Mouse (Mus musculus) heart, embryonic 16.5 days (tissue): ENCODE measurements around the gene Tln2. TPM values are rescaled to one million over a fixed set of nuclear protein-coding genes. Genes with fewer than 3 reads are reported as not detected.

Experiments used
- ATAC-seq: fragments of 200-750 bp; cut with Nextera tagmentation; replicated peaks from 2 replicates; pipeline ENCODE4 v1.8.0; 2017; ENCODE audit warnings: moderate number of reproducible peaks; ENCODE audit not compliant: insufficient read depth, low FRiP score; ENCODE audit errors: extremely low read depth
- H3K27ac ChIP-seq: fragments of 300-500 bp; sonication (generic); 2 replicates; pipeline ENCODE4 v1.5.1; 2014; ENCODE audit warnings: mild to moderate bottlenecking, low read length, control low read depth, moderate library complexity
- H3K27me3 ChIP-seq: fragments of 300-500 bp; sonication (generic); 2 replicates; pipeline ENCODE4 v1.6.1; 2014; ENCODE audit warnings: low read length, mixed read lengths; ENCODE audit not compliant: control insufficient read depth, insufficient read depth
- H3K36me3 ChIP-seq: fragments of 300-500 bp; sonication (generic); 2 replicates; pipeline ENCODE4 v1.6.1; 2014; ENCODE audit not compliant: control insufficient read depth, insufficient read depth
- H3K4me1 ChIP-seq: fragments of 300-500 bp; sonication (generic); 2 replicates; pipeline ENCODE4 v1.6.1; 2014; ENCODE audit warnings: low read length, mixed read lengths; ENCODE audit not compliant: control insufficient read depth, insufficient read depth
- H3K4me2 ChIP-seq: fragments of 300-500 bp; sonication (generic); 2 replicates; pipeline ENCODE4 v1.6.1; 2014; ENCODE audit warnings: low read depth, mild to moderate bottlenecking, control low read depth, low read length
- H3K4me3 ChIP-seq: fragments of 300-500 bp; sonication (generic); 2 replicates; pipeline ENCODE4 v1.5.1; 2014; ENCODE audit warnings: mild to moderate bottlenecking, control low read depth, low read length
- H3K9ac ChIP-seq: fragments of 300-500 bp; sonication (generic); 2 replicates; pipeline ENCODE4 v1.6.1; 2014; ENCODE audit warnings: low read length, control low read depth
- H3K9me3 ChIP-seq: fragments of 300-500 bp; sonication (generic); replicated peaks from 2 replicates; pipeline ENCODE4 v1.6.1; 2016; ENCODE audit warnings: low read length; ENCODE audit not compliant: control insufficient read depth
- WGBS: fragments of 180-500 bp; shearing (Covaris S2); extraction: QIAGEN DNeasy Blood & Tissue Kit; methylation state at CpG from one replicate; pipeline ENCODE4 v1.1.7; 2014; 5-methylcytosine and 5-hydroxymethylcytosine counted together
- polyA plus RNA-seq: library from polyadenylated mRNA; unstranded; fragments of >200 nt; fragmentation: Nextera tagmentation; extraction: Ambion mirVana; gene quantifications from 2 replicates; pipeline ENCODE4 v1.2.1, GENCODE M21; 2015

Tln2 gene
- polyA plus RNA-seq, 1 experiment from 2014 or later, result 51.5 TPM

GRCm38 (mm10) chr9:67187182-67187581 lies 372.3 kb downstream of the Tln2 start:
- 66% methylated on average over 4 of the region's 4 CpGs for WGBS
- Histone ChIP-seq H3K4me1 (no peaks in the 10 kb centered on the region), H3K4me3 (no peak overlapping the region)

GRCm38 (mm10) chr9:67184556-67184955 lies 374.9 kb downstream of the Tln2 start:
- no peak for ATAC-seq
- H3K27ac ChIP-seq, result no peak overlapping the region
- 0 out of 2 replicates have a peak, but pooled peaks cover 6% of the 10 kb centered on the region for H3K9me3 ChIP-seq
- 75% methylated on average over 2 of the region's 2 CpGs for whole genome bisulfite sequencing
- no peaks in the 10 kb centered on the region for H3K27me3 ChIP-seq
- no peaks in the 10 kb centered on the region for H3K36me3 ChIP-seq
- no peaks in the 10 kb centered on the region for H3K4me1 ChIP-seq
- no peak overlapping the region for H3K4me2 ChIP-seq
- H3K9ac ChIP-seq, result no peak overlapping the region
- H3K4me3 ChIP-seq, result no peak overlapping the region

More at GRCm38 (mm10) chr9:67187182-67187581, 372.3 kb downstream of the Tln2 start:
- no peak for ATAC-seq
- Histone ChIP-seq H3K27ac (no peak overlapping the region), H3K36me3 (no peaks in the 10 kb centered on the region), H3K9me3 (0 out of 2 replicates have a peak, but pooled peaks cover 3% of the 10 kb centered on the region), H3K27me3 (no peaks in the 10 kb centered on the region), H3K4me2 (no peak overlapping the region), H3K9ac (no peak overlapping the region)

- H3K36me3 ChIP-seq, result no peaks in the 10 kb centered on the region
- ATAC-seq, result no peak
- WGBS, result 83% methylated on average over 2 of the region's 2 CpGs
- H3K4me3 ChIP-seq, result no peak overlapping the region
- H3K4me2 ChIP-seq, result no peak overlapping the region
- no peaks in the 10 kb centered on the region for H3K27me3 ChIP-seq
- no peak overlapping the region for H3K27ac ChIP-seq
- H3K4me1 ChIP-seq, result peaks cover 3% of the 10 kb centered on the region; the same call in 1 of the 2 replicates
- 0 out of 2 replicates have a peak, but pooled peaks cover 6% of the 10 kb centered on the region for H3K9me3 ChIP-seq
- no peak overlapping the region for H3K9ac ChIP-seq
These were observed 376.0 kb downstream of the Tln2 start for GRCm38 (mm10) chr9:67183520-67183919.

GRCm38 (mm10) chr9:67182006-67182405 lies 377.5 kb downstream of the Tln2 start:
- Histone ChIP-seq H3K36me3 (no peaks in the 10 kb centered on the region), H3K9ac (no peak overlapping the region), H3K4me1 (peaks cover 3% of the 10 kb centered on the region; the same call in 1 of the 2 replicates), H3K9me3 (0 out of 2 replicates have a peak, but pooled peaks cover 3% of the 10 kb centered on the region), H3K4me2 (no peak overlapping the region), H3K4me3 (no peak overlapping the region), H3K27me3 (no peaks in the 10 kb centered on the region), H3K27ac (no peak overlapping the region)
- ATAC-seq, result no peak
- WGBS, result 43% methylated on average over 6 of the region's 6 CpGs

- H3K36me3 ChIP-seq, result no peaks in the 10 kb centered on the region
- H3K4me3 ChIP-seq, result no peak overlapping the region
- no peak overlapping the region for H3K27ac ChIP-seq
- WGBS, result 85% methylated on average over 1 of the region's 1 CpGs
- H3K4me2 ChIP-seq, result no peak overlapping the region
- H3K9me3 ChIP-seq, result 0 out of 2 replicates have a peak, but pooled peaks cover 5% of the 10 kb centered on the region
- peaks cover 3% of the 10 kb centered on the region; the same call in 1 of the 2 replicates for H3K4me1 ChIP-seq
- no peaks in the 10 kb centered on the region for H3K27me3 ChIP-seq
- no peak overlapping the region for H3K9ac ChIP-seq
- no peak for ATAC-seq
These were observed 380.8 kb downstream of the Tln2 start for GRCm38 (mm10) chr9:67178709-67179108.

- no peaks in the 10 kb centered on the region for H3K27me3 ChIP-seq
- no peak for ATAC-seq
- peaks cover 3% of the 10 kb centered on the region; the same call in 1 of the 2 replicates for H3K4me1 ChIP-seq
- no peak overlapping the region for H3K27ac ChIP-seq
- H3K4me2 ChIP-seq, result no peak overlapping the region
- no peak overlapping the region for H3K4me3 ChIP-seq
- no peak overlapping the region for H3K9ac ChIP-seq
- WGBS, result 43% methylated on average over 5 of the region's 5 CpGs
- H3K9me3 ChIP-seq, result 0 out of 2 replicates have a peak, but pooled peaks cover 7% of the 10 kb centered on the region
- H3K36me3 ChIP-seq, result no peaks in the 10 kb centered on the region
These were observed 381.3 kb downstream of the Tln2 start for GRCm38 (mm10) chr9:67178203-67178602.

GRCm38 (mm10) chr9:67176073-67176472 lies 383.4 kb downstream of the Tln2 start:
- 71% methylated on average over 8 of the region's 8 CpGs for WGBS

GRCm38 (mm10) chr9:67173816-67174215 lies 385.7 kb downstream of the Tln2 start:
- 92% methylated on average over 6 of the region's 6 CpGs for WGBS
- H3K4me1 ChIP-seq, result peaks cover 22% of the 10 kb centered on the region
- no peak overlapping the region for H3K4me2 ChIP-seq
- no peak overlapping the region for H3K27ac ChIP-seq
- no peaks in the 10 kb centered on the region for H3K27me3 ChIP-seq
- no peak overlapping the region for H3K9ac ChIP-seq
- 0 out of 2 replicates have a peak, but pooled peaks cover 2% of the 10 kb centered on the region for H3K36me3 ChIP-seq
- H3K9me3 ChIP-seq, result peaks cover 6% of the 10 kb centered on the region; the same call in 1 of the 2 replicates
- H3K4me3 ChIP-seq, result no peak overlapping the region
- ATAC-seq, result no peak

More at GRCm38 (mm10) chr9:67176073-67176472, 383.4 kb downstream of the Tln2 start:
- Histone ChIP-seq H3K4me2 (no peak overlapping the region), H3K9me3 (peaks cover 9% of the 10 kb centered on the region; the same call in 1 of the 2 replicates), H3K27ac (no peak overlapping the region), H3K4me3 (no peak overlapping the region), H3K9ac (no peak overlapping the region), H3K4me1 (peaks cover 4% of the 10 kb centered on the region), H3K36me3 (0 out of 2 replicates have a peak, but pooled peaks cover 2% of the 10 kb centered on the region), H3K27me3 (no peaks in the 10 kb centered on the region)
- no peak for ATAC-seq

- 0 out of 2 replicates have a peak, but pooled peaks cover 2% of the 10 kb centered on the region for H3K36me3 ChIP-seq
- H3K4me1 ChIP-seq, result peaks cover 21% of the 10 kb centered on the region
- H3K27ac ChIP-seq, result no peak overlapping the region
- no peak overlapping the region for H3K4me2 ChIP-seq
- no peak for ATAC-seq
- 94% methylated on average over 4 of the region's 4 CpGs for WGBS
- no peak overlapping the region for H3K4me3 ChIP-seq
- H3K9me3 ChIP-seq, result peaks cover 6% of the 10 kb centered on the region; the same call in 1 of the 2 replicates
- H3K9ac ChIP-seq, result no peak overlapping the region
- no peaks in the 10 kb centered on the region for H3K27me3 ChIP-seq
These were observed 386.3 kb downstream of the Tln2 start for GRCm38 (mm10) chr9:67173154-67173553.
